Mouse (Mus musculus) adrenal gland, postnatal 4 days (tissue): Measurements from ENCODE around the gene Arid5b. TPM values are rescaled to one million over a fixed set of nuclear protein-coding genes. Genes with fewer than 3 reads are reported as not detected.

Experiments used
- DNase-seq, 2 experiments: peaks; one replicate each; pipeline ENCODE4 v3.0.0; 2021 to 2022; ENCODE audit warnings: low spot score in 2 of 2, mixed read lengths in 2 of 2
- total RNA-seq, 2 experiments: library from RNA; stranded (reverse); gene quantifications; 2 replicates each; pipeline ENCODE4 v1.2.3; 2021

Arid5b gene
- total RNA-seq, 2 experiments from 2014 or later, result 47.2 to 47.8 TPM

GRCm38 (mm10) chr10:68166695-68167086 lies 111.8 kb downstream of the Arid5b start:
- DNase-seq, result no peak

GRCm38 (mm10) chr10:68165709-68166694 lies 112.5 kb downstream of the Arid5b start:
- DNase-seq, result no peak

- no peak for DNase-seq
Observed at GRCm38 (mm10) chr10:68164723-68165706, 113.5 kb downstream of the Arid5b start.

GRCm38 (mm10) chr10:68164137-68164536 lies 114.4 kb downstream of the Arid5b start:
- DNase-seq, result no peak

- no peak for DNase-seq
Observed at GRCm38 (mm10) chr10:68159759-68160158, 118.8 kb downstream of the Arid5b start.

- DNase-seq, result no peak
Observed at GRCm38 (mm10) chr10:68158555-68158954, 120.0 kb downstream of the Arid5b start.

GRCm38 (mm10) chr10:68157511-68157910 lies 121.0 kb downstream of the Arid5b start:
- no peak for DNase-seq

GRCm38 (mm10) chr10:68156646-68157245 lies 121.8 kb downstream of the Arid5b start:
- DNase-seq, result no peak

- no peak for DNase-seq
Observed at GRCm38 (mm10) chr10:68156159-68156558, 122.4 kb downstream of the Arid5b start.

- DNase-seq, result no peak
Observed at GRCm38 (mm10) chr10:68155431-68156119, 123.0 kb downstream of the Arid5b start.

GRCm38 (mm10) chr10:68154046-68154765 lies 124.3 kb downstream of the Arid5b start:
- DNase-seq, result no peak

- DNase-seq, result no peak
Observed at GRCm38 (mm10) chr10:68153344-68154045, 125.0 kb downstream of the Arid5b start.

- no peak for DNase-seq
Observed at GRCm38 (mm10) chr10:68148495-68148894, 130.0 kb downstream of the Arid5b start.

- DNase-seq, result no peak
Observed at GRCm38 (mm10) chr10:68147730-68148129, 130.8 kb downstream of the Arid5b start.

- no peak for DNase-seq
Observed at GRCm38 (mm10) chr10:68146842-68147241, 131.7 kb downstream of the Arid5b start.

GRCm38 (mm10) chr10:68145286-68145950 lies 133.1 kb downstream of the Arid5b start:
- no peak for DNase-seq

GRCm38 (mm10) chr10:68142501-68142900 lies 136.0 kb downstream of the Arid5b start:
- DNase-seq, result no peak

- no peak for DNase-seq
Observed at GRCm38 (mm10) chr10:68141567-68141966, 137.0 kb downstream of the Arid5b start.

GRCm38 (mm10) chr10:68140871-68141270 lies 137.7 kb downstream of the Arid5b start:
- DNase-seq, result no peak
